Mouse (Mus musculus) WW6 (cell line): ENCODE measurements around the gene Gria3.

Experiments
- DNase-seq: peaks from one replicate; pipeline ENCODE4 v3.0.0-alpha.2; 2013; ENCODE audit warnings: low read depth, low spot score

Gene Gria3

GRCm38 (mm10) chrX:41564898-41565297, 164.2 kb downstream of the Gria3 start:
- no peak for DNase-seq

DNA sequence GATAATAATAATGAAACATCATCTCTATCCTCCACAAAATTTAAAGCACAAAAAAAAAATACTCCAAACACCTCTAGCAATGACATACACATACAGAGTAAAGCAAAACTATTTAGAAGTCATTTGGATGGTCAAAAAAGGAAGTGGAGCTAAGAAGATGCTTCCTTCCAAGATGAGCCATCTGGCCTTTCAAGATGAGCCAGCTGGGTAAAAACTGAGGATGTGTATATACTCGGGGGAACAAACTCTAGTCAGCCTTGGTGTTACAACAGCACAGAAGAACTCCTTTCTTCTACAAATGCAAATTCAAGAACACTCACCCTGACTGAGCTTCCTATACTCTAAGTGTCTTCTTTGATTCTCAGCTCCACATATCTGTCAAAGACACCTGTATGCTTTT, 172.4 kb downstream of the Gria3 start:
- DNase-seq: no peak

GRCm38 (mm10) chrX:41578797-41579196, 178.1 kb downstream of the Gria3 start:
- DNase-seq: no peak

GRCm38 (mm10) chrX:41587692-41588091, 187.0 kb downstream of the Gria3 start:
- DNase-seq: no peak

DNA sequence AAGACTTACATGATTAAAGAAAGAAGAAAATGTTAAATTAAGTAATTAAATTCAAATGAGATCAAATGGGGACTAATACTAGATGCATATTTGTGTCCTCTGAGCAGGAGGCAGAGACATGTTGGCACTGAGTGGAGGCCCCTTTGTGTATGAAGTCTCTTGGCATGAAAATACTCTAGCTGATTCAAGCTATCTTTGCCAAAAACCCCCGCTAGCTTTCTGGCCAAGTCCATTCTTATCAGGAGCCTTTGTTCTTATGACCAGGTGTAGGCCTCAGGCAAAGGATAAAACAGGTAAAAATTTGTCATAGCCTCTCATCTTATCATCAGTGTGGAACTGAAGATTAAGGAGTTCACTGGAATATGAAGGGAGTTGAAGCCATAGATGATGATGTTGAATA, 206.5 kb downstream of the Gria3 start:
- no peak for DNase-seq

- no peak for DNase-seq
Measured at GRCm38 (mm10) chrX:41614920-41615319, 214.3 kb downstream of the Gria3 start.

DNA sequence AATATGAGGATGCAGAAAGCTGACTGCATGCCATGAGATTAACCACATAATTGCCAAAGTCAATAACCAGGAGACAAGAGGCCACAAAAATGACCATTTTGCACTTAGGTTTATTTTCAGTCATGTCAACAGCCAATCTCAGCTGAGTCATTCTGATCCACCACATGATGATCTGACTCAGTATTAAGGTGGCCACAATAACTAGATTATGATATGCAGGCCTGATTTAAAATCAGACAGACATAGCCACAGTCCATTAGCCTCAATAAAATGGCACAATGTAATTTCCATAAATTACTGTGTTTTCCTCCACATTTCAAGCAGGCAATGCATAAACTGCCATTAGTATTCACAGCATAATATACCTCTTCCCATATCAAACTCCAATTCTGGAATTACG, 216.3 kb downstream of the Gria3 start:
- no peak for DNase-seq

- no peak for DNase-seq
Measured at GRCm38 (mm10) chrX:41618396-41618795, 217.7 kb downstream of the Gria3 start.

DNA sequence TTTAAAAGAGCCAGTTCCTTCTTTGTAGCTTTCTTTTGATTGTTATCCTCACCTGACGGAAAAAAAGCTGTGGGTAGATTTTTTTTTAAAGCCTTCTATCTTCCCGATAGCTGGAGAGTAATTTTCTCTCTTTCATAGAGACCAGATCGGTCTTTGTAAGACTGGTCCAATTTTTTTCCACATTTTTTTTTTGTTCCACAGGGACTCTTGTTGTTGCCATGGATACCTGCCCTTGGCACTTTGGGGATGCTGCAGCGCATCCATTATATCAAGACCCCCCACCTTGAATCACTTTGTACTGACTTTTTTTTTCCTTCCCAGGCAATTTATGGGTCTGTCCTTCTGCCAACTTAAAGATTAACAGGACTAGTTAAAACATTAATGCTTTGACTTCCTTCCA, 232.9 kb downstream of the Gria3 start:
- no peak for DNase-seq

DNA sequence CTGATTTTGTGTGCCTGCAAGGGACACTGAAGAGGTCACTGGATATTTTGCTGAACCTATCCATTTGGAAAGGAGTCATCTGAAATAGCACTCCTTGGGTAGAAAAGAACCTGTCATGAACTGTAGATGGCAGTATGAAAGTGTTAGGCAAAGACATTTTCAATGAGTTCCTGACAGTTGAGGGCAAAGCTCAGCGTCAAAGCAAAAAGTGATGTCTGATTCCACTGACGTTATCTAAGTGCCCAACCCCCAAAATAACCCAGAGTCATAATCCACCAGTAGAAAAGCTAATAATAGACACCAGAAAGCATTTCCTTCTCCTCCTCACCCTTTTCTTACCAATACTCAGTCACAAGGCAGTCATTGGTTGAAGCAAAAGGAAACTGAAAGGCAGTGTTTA, 244.3 kb downstream of the Gria3 start:
- DNase-seq: no peak

- peak; percentile 13 for DNase-seq
Measured at GRCm38 (mm10) chrX:41657791-41658190, 257.1 kb downstream of the Gria3 start.

- peak; percentile 56 for DNase-seq
Measured at GRCm38 (mm10) chrX:41688869-41689268, 288.2 kb downstream of the Gria3 start.

DNA sequence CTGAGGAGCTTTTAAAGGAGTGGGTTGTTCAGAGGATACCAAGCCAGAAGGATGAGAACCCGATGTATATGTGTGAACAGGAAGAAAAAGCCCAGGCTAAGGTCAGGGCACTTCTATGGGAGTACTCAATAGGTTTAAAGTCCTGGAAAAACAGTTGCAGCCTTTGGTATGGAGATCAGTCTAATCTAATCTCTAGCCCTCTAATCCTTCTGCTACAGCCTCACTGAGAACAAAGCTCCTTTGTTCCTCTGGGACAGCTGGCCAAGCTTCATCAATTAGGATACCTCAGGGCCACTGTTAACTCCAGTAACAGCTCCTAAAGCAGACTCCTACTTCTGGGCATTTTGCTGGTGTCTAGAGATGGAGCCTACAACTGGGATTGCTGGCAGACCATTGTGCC, 291.4 kb downstream of the Gria3 start:
- DNase-seq: no peak
